ENCODE assay signal across 15 mouse cellular contexts in genomic region chr8:3648990-3649389, GRCm38 (mm10). TPM values are rescaled to one million over a fixed set of nuclear protein-coding genes. Genes with fewer than 3 reads are reported as not detected.
A peak's percentile ranks its signal among the peaks of the same experiment; 100 is the strongest.
DNase-seq lines count a peak whose midpoint lies in the region; ATAC-seq and TF ChIP-seq lines count a peak whose summit lies in the region.
"Had no signal": no experiment of that assay in that cellular context is flagged by ENCODE, and none has a peak within 500 bp of the region (broad histone marks: within the 10 kb centered on the region; RNA-seq: fewer than 3 reads in every experiment).

No protein-coding gene starts in this region.

- intact Hi-C loops in gastrocnemius, adult 2 months (cut with DNase I) = no loop called here

- 0 out of 2 replicates have a peak, but pooled peaks cover 6% of the 10 kb centered on the region for H3K4me1 ChIP-seq in kidney, embryonic 14.5 days (ENCODE audit: control insufficient read depth, insufficient read depth, low read length)
- H3K4me1 ChIP-seq: forebrain, embryonic 12.5 days; hindbrain, embryonic 15.5 days had no signal

- H3K36me3 ChIP-seq in kidney, embryonic 14.5 days (ENCODE audit: control insufficient read depth, insufficient read depth, low read length) = no peaks in the 10 kb centered on the region
- H3K36me3 ChIP-seq in macrophage (ENCODE audit: inconsistent target) = no peaks in the 10 kb centered on the region
- H3K36me3 ChIP-seq: forebrain, embryonic 12.5 days; hindbrain, embryonic 15.5 days had no signal

- no peak overlapping the region for H3K27ac ChIP-seq in kidney, embryonic 14.5 days (ENCODE audit: low read depth, low read length)
- H3K27ac ChIP-seq in macrophage = peak overlapping the region; percentile 86
- no peak overlapping the region for H3K27ac ChIP-seq in gastrocnemius, adult 2 months
- H3K27ac ChIP-seq: forebrain, embryonic 12.5 days; hindbrain, embryonic 15.5 days; layer of hippocampus, adult 2 months had no signal

- no peak overlapping the region for H3K4me2 ChIP-seq in kidney, embryonic 14.5 days (replicated peaks; ENCODE audit: low read depth, low read length)
- H3K4me2 ChIP-seq: forebrain, embryonic 12.5 days; hindbrain, embryonic 15.5 days had no signal

- no peaks in the 10 kb centered on the region for H3K27me3 ChIP-seq in kidney, embryonic 14.5 days (ENCODE audit: control insufficient read depth, insufficient read depth, low read length)
- H3K27me3 ChIP-seq: forebrain, embryonic 12.5 days; hindbrain, embryonic 15.5 days had no signal

- TF ChIP-seq CTCF in gastrocnemius, adult 2 months (IDR thresholded peaks at IDR 0.05) = no peak

- no peaks in the 10 kb centered on the region for H3K9me3 ChIP-seq in kidney, embryonic 14.5 days (ENCODE audit: control insufficient read depth, low read length)
- H3K9me3 ChIP-seq: forebrain, embryonic 12.5 days; hindbrain, embryonic 15.5 days had no signal

- H3K4me3 ChIP-seq in kidney, embryonic 14.5 days (ENCODE audit: low read length) = no peak overlapping the region
- H3K4me3 ChIP-seq in macrophage (ENCODE audit: inconsistent target) = peak overlapping the region; percentile 4; the same call in 1 of the 2 replicates
- H3K4me3 ChIP-seq in gastrocnemius, adult 2 months = no peak overlapping the region
- H3K4me3 ChIP-seq: forebrain, embryonic 12.5 days; hindbrain, embryonic 15.5 days; layer of hippocampus, adult 2 months had no signal

- WGBS in kidney, embryonic 14.5 days = 45% methylated on average over 1 of the region's 1 CpGs
- whole genome bisulfite sequencing in macrophage (ENCODE audit: missing documents) = 22% methylated on average over 1 of the region's 1 CpGs

- ATAC-seq in kidney, embryonic 14.5 days (ENCODE audit: low FRiP score, low TSS enrichment) = peak; percentile 72

- H3K9ac ChIP-seq in kidney, embryonic 14.5 days (ENCODE audit: low read depth, low read length) = no peak overlapping the region
- H3K9ac ChIP-seq: forebrain, embryonic 12.5 days; hindbrain, embryonic 15.5 days had no signal

- no peaks in the 10 kb centered on the region for H3K79me2 ChIP-seq in macrophage (ENCODE audit: inconsistent target)

- no peak for DNase-seq in kidney, postnatal 14 days
- DNase-seq in R1 (ENCODE audit: low read depth, low spot score) = peak; percentile 80
- DNase-seq in embryo, embryonic 9.5 days (ENCODE audit: extremely low spot score) = peak; percentile 28
- DNase-seq in T-cell, adult 2 months (ENCODE audit: low spot score) = no peak
- no peak for DNase-seq in gastrocnemius, adult 2 months
- DNase-seq: cerebellum, postnatal 10 days; gastrocnemius, postnatal 36 days; lung, postnatal 14 days; thymus, postnatal 14 days had no signal

RNA-seq across cellular contexts. Expression of gene Retn, which starts 6.6 kb away (rescaled TPM):
- polyA plus RNA-seq in kidney, embryonic 14.5 days (2014; fragmentation: Nextera tagmentation; extraction: Ambion mirVana) = 0.46 and 0.73 TPM in 2 replicates
- under 1 TPM in 1 of 26 experiments, not detected in 25; 0.99 TPM for total RNA-seq in macrophage (2018; cell fraction: chromatin; rRNA removed)
- total RNA-seq in macrophage (2018; cell fraction: cytosol; rRNA removed) = not detected
- under 1 TPM in 1 of 26 experiments, not detected in 25; 0.89 TPM for total RNA-seq in macrophage (2018; cell fraction: nucleus; rRNA removed)
- polyA plus RNA-seq in macrophage (2018) = not detected in 3 replicates
- 1 to 10 TPM in 1 of 2 experiments, under 1 TPM in 1; 0.87 to 3.0 TPM for total RNA-seq in gastrocnemius, adult 2 months (2021)

RNA-seq across cellular contexts. Expression of gene Mcemp1, which starts 16.6 kb away (rescaled TPM):
- 0.28 and 0.30 TPM in 2 replicates for polyA plus RNA-seq in kidney, embryonic 14.5 days (2014; fragmentation: Nextera tagmentation; extraction: Ambion mirVana)
- under 1 TPM in 2 of 26 experiments, not detected in 24; 0.48 to 0.49 TPM for total RNA-seq in macrophage (2018; cell fraction: chromatin; rRNA removed)
- total RNA-seq in macrophage (2018; cell fraction: cytosol; rRNA removed) = under 1 TPM in 25 of 26 experiments, not detected in 1; 0.25 to 0.99 (median 0.52) TPM
- total RNA-seq in macrophage (2018; cell fraction: nucleus; rRNA removed) = under 1 TPM in 14 of 26 experiments, not detected in 12; 0.34 to 0.96 (median 0.47) TPM
- 0.22 to 0.92 TPM (median 0.34 TPM) in 3 replicates for polyA plus RNA-seq in macrophage (2018)
- total RNA-seq in gastrocnemius, adult 2 months (2021) = not detected
- total RNA-seq: gastrocnemius, postnatal 36 days; layer of hippocampus, adult 2 months had no signal

RNA-seq across cellular contexts. Expression of gene Stxbp2, which starts 18.2 kb away (rescaled TPM):
- 50.7 and 70.8 TPM in 2 replicates for polyA plus RNA-seq in kidney, embryonic 14.5 days (2014; fragmentation: Nextera tagmentation; extraction: Ambion mirVana)
- total RNA-seq in macrophage (2018; cell fraction: chromatin; rRNA removed) = 100 to 1,000 TPM; 464 to 917 (median 687) TPM
- 100 to 1,000 TPM in 24 of 26 experiments, 10 to 100 TPM in 2; 99.0 to 162 (median 127) TPM for total RNA-seq in macrophage (2018; cell fraction: cytosol; rRNA removed)
- total RNA-seq in macrophage (2018; cell fraction: nucleus; rRNA removed) = 100 to 1,000 TPM; 220 to 729 (median 402) TPM
- polyA plus RNA-seq in macrophage (2018) = 121 to 243 TPM (median 173 TPM) in 3 replicates
- 1 to 10 TPM; 2.7 to 5.5 TPM for total RNA-seq in gastrocnemius, adult 2 months (2021)

RNA-seq across cellular contexts. Expression of gene Fcor, which starts 23.2 kb away (rescaled TPM):
- polyA plus RNA-seq in kidney, embryonic 14.5 days (2014; fragmentation: Nextera tagmentation; extraction: Ambion mirVana) = 17.8 and 20.6 TPM in 2 replicates
- not detected for total RNA-seq in macrophage (2018; cell fraction: chromatin; rRNA removed)
- total RNA-seq in macrophage (2018; cell fraction: cytosol; rRNA removed) = 1 to 10 TPM in 7 of 26 experiments, under 1 TPM in 9, not detected in 10; 0.51 to 1.9 (median 0.83) TPM
- not detected for total RNA-seq in macrophage (2018; cell fraction: nucleus; rRNA removed)
- polyA plus RNA-seq in macrophage (2018) = 1.5 to 1.9 TPM in 2 of 3 replicates, not detected in the other
- not detected for total RNA-seq in gastrocnemius, adult 2 months (2021)
- total RNA-seq: gastrocnemius, postnatal 36 days had no signal

RNA-seq across cellular contexts. Expression of gene Pcp2, which starts 23.6 kb away (rescaled TPM):
- polyA plus RNA-seq in kidney, embryonic 14.5 days (2014; fragmentation: Nextera tagmentation; extraction: Ambion mirVana) = 0.96 and 1.0 TPM in 2 replicates
- not detected for total RNA-seq in macrophage (2018; cell fraction: chromatin; rRNA removed)
- not detected for total RNA-seq in macrophage (2018; cell fraction: cytosol; rRNA removed)
- total RNA-seq in macrophage (2018; cell fraction: nucleus; rRNA removed) = not detected
- polyA plus RNA-seq in macrophage (2018) = not detected in 3 replicates
- total RNA-seq in gastrocnemius, adult 2 months (2021) = not detected
- total RNA-seq: gastrocnemius, postnatal 36 days; left cerebral cortex, postnatal 36 days had no signal

Comparison
In these comparisons a context has a peak if more than half of its experiments do, and no peak if none do; other contexts are left out.
1. DNase-seq: peak in R1 (single experiment) and embryo, embryonic 9.5 days (single experiment); none in kidney, postnatal 14 days (single experiment), T-cell, adult 2 months (single experiment) and gastrocnemius, adult 2 months (single experiment).